Mouse (Mus musculus) MEL (cell line): ENCODE data around the gene Gstt2.

Experiments used
- CTCF ChIP-seq, 3 experiments: IDR thresholded peaks in 2 of 3; conservative IDR thresholded peaks in 1 of 3; 2 replicates each; pipeline ENCODE4 v1.5.1; 2011 to 2012; ENCODE audit warnings: low read length in 3 of 3, low read depth in 2 of 3, mild to moderate bottlenecking in 2 of 3, improper control_type of control experiment in 1 of 3, inconsistent platforms in 1 of 3, mixed read lengths in 1 of 3, moderate library complexity in 1 of 3; ENCODE audit not compliant: control insufficient read depth in 1 of 3, insufficient read depth in 1 of 3, poor library complexity in 1 of 3, severe bottlenecking in 1 of 3
- GABPA ChIP-seq: IDR thresholded peaks from 2 replicates; pipeline ENCODE4 v1.6.1; 2012; ENCODE audit warnings: low read depth, mild to moderate bottlenecking, inconsistent platforms, low read length, improper control_type of control experiment, moderate library complexity
- HCFC1 ChIP-seq: IDR thresholded peaks from 2 replicates; pipeline ENCODE4 v1.6.1; 2012; ENCODE audit warnings: low read depth, mild to moderate bottlenecking, inconsistent platforms, low read length, improper control_type of control experiment, moderate library complexity
- MAFK ChIP-seq: IDR thresholded peaks from 2 replicates; pipeline ENCODE4 v1.6.1; 2011; ENCODE audit warnings: low read depth, mild to moderate bottlenecking, low read length, improper control_type of control experiment, borderline replicate concordance
- POLR2A ChIP-seq, 2 experiments: IDR thresholded peaks; 2 replicates each; pipeline ENCODE4 v1.6.1; 2011 to 2012; ENCODE audit warnings: low read length in 2 of 2, mild to moderate bottlenecking in 2 of 2, control low read depth in 1 of 2, improper control_type of control experiment in 1 of 2, low read depth in 1 of 2, moderate library complexity in 1 of 2; ENCODE audit not compliant: control insufficient read depth in 1 of 2, insufficient read depth in 1 of 2, poor library complexity in 1 of 2
- POLR2AphosphoS5 ChIP-seq: IDR thresholded peaks from 2 replicates; pipeline ENCODE4 v1.6.1; 2012; ENCODE audit warnings: low read depth, borderline replicate concordance, mild to moderate bottlenecking, inconsistent platforms, low read length, moderate library complexity, mixed read lengths
- RCOR1 ChIP-seq: IDR thresholded peaks from 2 replicates; pipeline ENCODE4 v1.6.1; 2012; ENCODE audit warnings: low read depth, mild to moderate bottlenecking, inconsistent platforms, low read length, improper control_type of control experiment
- TAL1 ChIP-seq: IDR thresholded peaks from 2 replicates; pipeline ENCODE4 v1.6.1; 2012; ENCODE audit warnings: mild to moderate bottlenecking, inconsistent platforms, low read length, moderate library complexity, mixed read lengths
- UBTF ChIP-seq: IDR thresholded peaks from 2 replicates; pipeline ENCODE4 v1.6.1; 2012; ENCODE audit warnings: low read depth, mild to moderate bottlenecking, inconsistent platforms, low read length, improper control_type of control experiment, moderate library complexity, borderline replicate concordance; ENCODE audit not compliant: insufficient read depth
- USF1 ChIP-seq: IDR thresholded peaks from 2 replicates; pipeline ENCODE4 v1.6.1; 2014; ENCODE audit warnings: low read depth, mild to moderate bottlenecking, inconsistent platforms, low read length, improper control_type of control experiment, moderate library complexity
- USF2 ChIP-seq, 2 experiments: IDR thresholded peaks; 2 replicates each; pipeline ENCODE4 v1.6.1; 2011 to 2012; ENCODE audit warnings: improper control_type of control experiment in 2 of 2, low read length in 2 of 2, borderline replicate concordance in 1 of 2, inconsistent platforms in 1 of 2, low read depth in 1 of 2, mild to moderate bottlenecking in 1 of 2; ENCODE audit not compliant: insufficient read depth in 1 of 2

DNA sequence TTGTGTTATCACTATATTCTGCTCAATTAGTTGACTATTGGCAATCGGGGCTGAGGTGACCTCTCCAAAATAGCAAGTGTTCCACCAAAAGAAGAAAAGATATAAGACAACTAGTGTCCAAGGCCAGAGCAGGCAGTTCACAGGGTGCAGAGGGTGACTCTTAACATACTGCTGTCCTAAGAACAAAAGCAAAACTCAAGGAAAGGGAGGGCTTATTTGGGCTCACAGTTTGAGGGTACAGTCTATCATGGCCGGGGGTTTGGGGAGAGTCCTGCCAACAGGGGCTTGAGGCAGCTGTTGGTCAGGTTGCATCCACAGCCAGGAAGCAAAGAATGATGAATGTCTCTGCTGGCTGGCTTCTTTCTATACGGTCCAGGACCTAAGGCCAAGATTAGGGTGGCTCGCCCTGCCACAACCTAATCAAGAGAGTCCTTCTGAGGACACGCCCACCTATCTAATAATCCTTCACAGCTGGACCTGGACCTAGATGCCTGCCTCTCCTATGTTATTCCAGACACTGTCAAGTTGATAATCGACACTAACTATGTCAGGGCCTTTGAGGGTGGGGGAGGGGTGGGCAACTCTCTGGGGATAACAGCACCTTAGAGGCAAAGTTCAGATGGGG is 8.2 kb upstream of the Gstt2 start:
- TF ChIP-seq POLR2A (IDR thresholded peaks at IDR 0.05; ENCODE audit: control insufficient read depth in 1 of 2, insufficient read depth in 1 of 2, low read depth in 1 of 2, low read length in 2 of 2, poor library complexity in 1 of 2) (no peak), HCFC1 (no peak), CTCF (IDR thresholded peaks at IDR 0.05 in 2 of 3, conservative IDR thresholded peaks at IDR 0.05 in 1 of 3; ENCODE audit: control insufficient read depth in 1 of 3, insufficient read depth in 1 of 3, low read depth in 2 of 3, low read length in 3 of 3, poor library complexity in 1 of 3, severe bottlenecking in 1 of 3) (no peak), USF1 (no peak), USF2 (IDR thresholded peaks at IDR 0.05; ENCODE audit: borderline replicate concordance in 1 of 2, insufficient read depth in 1 of 2, low read depth in 1 of 2, low read length in 2 of 2) (no peak), UBTF (no peak), TAL1 (no peak), GABPA (no peak), MAFK (no peak), POLR2AphosphoS5 (no peak), RCOR1 (no peak)
